Mouse (Mus musculus): ENCODE results near the gene Alpi. TPM values are rescaled to one million over a fixed set of nuclear protein-coding genes. Genes with fewer than 3 reads are reported as not detected.

Alpi gene
- polyA plus RNA-seq (2014; fragmentation: Nextera tagmentation; extraction: Ambion mirVana): not detected in 2 replicates

GRCm38 (mm10) chr1:87101411-87101810, at the start of gene Alpi:
Alpi (minus strand) TSS chr1:87101606.
- no peaks in the 10 kb centered on the region for H3K4me1 ChIP-seq (ENCODE audit: control insufficient read depth, insufficient read depth, low read length)
- H3K4me3 ChIP-seq (ENCODE audit: low read depth, low read length): no peak within 1 kb of the TSS
- no peak within 1 kb of the TSS for H3K27ac ChIP-seq (replicated peaks; ENCODE audit: low read depth, low read length)
- 87% methylated on average over 1 of the region's 1 CpGs for WGBS
- no peaks in the 10 kb centered on the region for H3K27me3 ChIP-seq (ENCODE audit: control insufficient read depth, insufficient read depth, low read length)
- no peaks in the 10 kb centered on the region for H3K36me3 ChIP-seq (ENCODE audit: control insufficient read depth, insufficient read depth, low read length)
- no peaks in the 10 kb centered on the region for H3K9me3 ChIP-seq (ENCODE audit: control insufficient read depth, low read length)
- no peak within 1 kb of the TSS for H3K4me2 ChIP-seq (ENCODE audit: low read depth, severe bottlenecking)
- H3K9ac ChIP-seq (ENCODE audit: low read length): no peak within 1 kb of the TSS
- ATAC-seq (ENCODE audit: insufficient number of reproducible peaks, low FRiP score, low TSS enrichment, low read depth) (no peak), DNase-seq (ENCODE audit: low spot score) (no peak)

GRCm38 (mm10) chr1:87149422-87149821, 48.0 kb upstream of the Alpi start:
- DNase-seq (ENCODE audit: low spot score) (no peak), ATAC-seq (ENCODE audit: insufficient number of reproducible peaks, low FRiP score, low TSS enrichment, low read depth) (no peak)
- WGBS: 24% methylated on average over 13 of the region's 13 CpGs
- H3K4me3 ChIP-seq (ENCODE audit: low read depth, low read length): no peak overlapping the region
- no peaks in the 10 kb centered on the region for H3K36me3 ChIP-seq (ENCODE audit: control insufficient read depth, insufficient read depth, low read length)
- peaks cover 42% of the 10 kb centered on the region for H3K27me3 ChIP-seq (ENCODE audit: control insufficient read depth, insufficient read depth, low read length)
- H3K4me2 ChIP-seq (ENCODE audit: low read depth, severe bottlenecking): no peak overlapping the region
- no peaks in the 10 kb centered on the region for H3K9me3 ChIP-seq (ENCODE audit: control insufficient read depth, low read length)
- H3K4me1 ChIP-seq (ENCODE audit: control insufficient read depth, insufficient read depth, low read length): 0 out of 2 replicates have a peak, but pooled peaks cover 2% of the 10 kb centered on the region
- no peak overlapping the region for H3K27ac ChIP-seq (replicated peaks; ENCODE audit: low read depth, low read length)
- no peak overlapping the region for H3K9ac ChIP-seq (ENCODE audit: low read length)

- H3K36me3 ChIP-seq (ENCODE audit: control insufficient read depth, insufficient read depth, low read length): no peaks in the 10 kb centered on the region
- H3K9me3 ChIP-seq (ENCODE audit: control insufficient read depth, low read length): no peaks in the 10 kb centered on the region
- H3K9ac ChIP-seq (ENCODE audit: low read length): no peak overlapping the region
- no peaks in the 10 kb centered on the region for H3K4me1 ChIP-seq (ENCODE audit: control insufficient read depth, insufficient read depth, low read length)
- ATAC-seq (ENCODE audit: insufficient number of reproducible peaks, low FRiP score, low TSS enrichment, low read depth) (no peak), DNase-seq (ENCODE audit: low spot score) (no peak)
- H3K27me3 ChIP-seq (ENCODE audit: control insufficient read depth, insufficient read depth, low read length): 0 out of 2 replicates have a peak, but pooled peaks cover 2% of the 10 kb centered on the region
- H3K4me2 ChIP-seq (ENCODE audit: low read depth, severe bottlenecking): no peak overlapping the region
- H3K4me3 ChIP-seq (ENCODE audit: low read depth, low read length): no peak overlapping the region
- WGBS: 88% methylated on average over 10 of the region's 10 CpGs
- H3K27ac ChIP-seq (replicated peaks; ENCODE audit: low read depth, low read length): no peak overlapping the region
Observed at GRCm38 (mm10) chr1:87143141-87143540, 41.7 kb upstream of the Alpi start.

- H3K9ac ChIP-seq (ENCODE audit: low read length): no peak overlapping the region
- no peaks in the 10 kb centered on the region for H3K36me3 ChIP-seq (ENCODE audit: control insufficient read depth, insufficient read depth, low read length)
- no peak overlapping the region for H3K4me2 ChIP-seq (ENCODE audit: low read depth, severe bottlenecking)
- H3K27me3 ChIP-seq (ENCODE audit: control insufficient read depth, insufficient read depth, low read length): 0 out of 2 replicates have a peak, but pooled peaks cover 2% of the 10 kb centered on the region
- H3K27ac ChIP-seq (replicated peaks; ENCODE audit: low read depth, low read length): no peak overlapping the region
- no peak overlapping the region for H3K4me3 ChIP-seq (ENCODE audit: low read depth, low read length)
- H3K4me1 ChIP-seq (ENCODE audit: control insufficient read depth, insufficient read depth, low read length): no peaks in the 10 kb centered on the region
- DNase-seq (ENCODE audit: low spot score): no peak
- H3K9me3 ChIP-seq (ENCODE audit: control insufficient read depth, low read length): no peaks in the 10 kb centered on the region
- ATAC-seq (ENCODE audit: insufficient number of reproducible peaks, low FRiP score, low TSS enrichment, low read depth): no peak
- WGBS: 74% methylated on average over 9 of the region's 9 CpGs
Observed at GRCm38 (mm10) chr1:87142456-87142855, 41.0 kb upstream of the Alpi start.

- 0 out of 2 replicates have a peak, but pooled peaks cover 2% of the 10 kb centered on the region for H3K27me3 ChIP-seq (ENCODE audit: control insufficient read depth, insufficient read depth, low read length)
- no peak overlapping the region for H3K4me2 ChIP-seq (ENCODE audit: low read depth, severe bottlenecking)
- ATAC-seq (ENCODE audit: insufficient number of reproducible peaks, low FRiP score, low TSS enrichment, low read depth) (no peak), DNase-seq (ENCODE audit: low spot score) (no peak)
- H3K4me1 ChIP-seq (ENCODE audit: control insufficient read depth, insufficient read depth, low read length): no peaks in the 10 kb centered on the region
- H3K9me3 ChIP-seq (ENCODE audit: control insufficient read depth, low read length): no peaks in the 10 kb centered on the region
- no peak overlapping the region for H3K4me3 ChIP-seq (ENCODE audit: low read depth, low read length)
- no peak overlapping the region for H3K27ac ChIP-seq (replicated peaks; ENCODE audit: low read depth, low read length)
- no peaks in the 10 kb centered on the region for H3K36me3 ChIP-seq (ENCODE audit: control insufficient read depth, insufficient read depth, low read length)
- 81% methylated on average over 4 of the region's 4 CpGs for WGBS
- H3K9ac ChIP-seq (ENCODE audit: low read length): no peak overlapping the region
Observed at GRCm38 (mm10) chr1:87141550-87141949, 40.1 kb upstream of the Alpi start.

GRCm38 (mm10) chr1:87131803-87132202, 30.4 kb upstream of the Alpi start:
- no peaks in the 10 kb centered on the region for H3K9me3 ChIP-seq (ENCODE audit: control insufficient read depth, low read length)

GRCm38 (mm10) chr1:87127206-87128030, 26.0 kb upstream of the Alpi start:
- no peak overlapping the region for H3K27ac ChIP-seq (replicated peaks; ENCODE audit: low read depth, low read length)
- ATAC-seq (ENCODE audit: insufficient number of reproducible peaks, low FRiP score, low TSS enrichment, low read depth) (no peak), DNase-seq (ENCODE audit: low spot score) (no peak)
- 8% methylated on average over 43 of the region's 43 CpGs for WGBS
- no peaks in the 10 kb centered on the region for H3K4me1 ChIP-seq (ENCODE audit: control insufficient read depth, insufficient read depth, low read length)
- H3K9me3 ChIP-seq (ENCODE audit: control insufficient read depth, low read length): no peaks in the 10 kb centered on the region
- H3K9ac ChIP-seq (ENCODE audit: low read length): no peak overlapping the region
- peaks cover 31% of the 10 kb centered on the region for H3K27me3 ChIP-seq (ENCODE audit: control insufficient read depth, insufficient read depth, low read length)
- no peak overlapping the region; the same call in 1 of the 2 replicates for H3K4me3 ChIP-seq (ENCODE audit: low read depth, low read length)
- peak overlapping the region; percentile 17; the same call in 1 of the 2 replicates for H3K4me2 ChIP-seq (ENCODE audit: low read depth, severe bottlenecking)
- no peaks in the 10 kb centered on the region for H3K36me3 ChIP-seq (ENCODE audit: control insufficient read depth, insufficient read depth, low read length)

More at GRCm38 (mm10) chr1:87131803-87132202, 30.4 kb upstream of the Alpi start:
- no peak overlapping the region for H3K27ac ChIP-seq (replicated peaks; ENCODE audit: low read depth, low read length)
- ATAC-seq (ENCODE audit: insufficient number of reproducible peaks, low FRiP score, low TSS enrichment, low read depth) (no peak), DNase-seq (ENCODE audit: low spot score) (no peak)
- WGBS: 79% methylated on average over 4 of the region's 4 CpGs
- H3K4me1 ChIP-seq (ENCODE audit: control insufficient read depth, insufficient read depth, low read length): no peaks in the 10 kb centered on the region
- H3K9ac ChIP-seq (ENCODE audit: low read length): no peak overlapping the region
- H3K4me2 ChIP-seq (ENCODE audit: low read depth, severe bottlenecking): no peak overlapping the region
- H3K36me3 ChIP-seq (ENCODE audit: control insufficient read depth, insufficient read depth, low read length): no peaks in the 10 kb centered on the region
- no peak overlapping the region for H3K4me3 ChIP-seq (ENCODE audit: low read depth, low read length)
- peaks cover 24% of the 10 kb centered on the region for H3K27me3 ChIP-seq (ENCODE audit: control insufficient read depth, insufficient read depth, low read length)

- Histone ChIP-seq H3K9me3 (ENCODE audit: control insufficient read depth, low read length) (no peaks in the 10 kb centered on the region), H3K27ac (replicated peaks; ENCODE audit: low read depth, low read length) (no peak within 1 kb of the TSS), H3K4me1 (ENCODE audit: control insufficient read depth, insufficient read depth, low read length) (no peaks in the 10 kb centered on the region), H3K4me2 (ENCODE audit: low read depth, severe bottlenecking) (no peak within 1 kb of the TSS), H3K36me3 (ENCODE audit: control insufficient read depth, insufficient read depth, low read length) (no peaks in the 10 kb centered on the region), H3K4me3 (ENCODE audit: low read depth, low read length) (no peak within 1 kb of the TSS), H3K27me3 (ENCODE audit: control insufficient read depth, insufficient read depth, low read length) (peaks cover 31% of the 10 kb centered on the region), H3K9ac (ENCODE audit: low read length) (no peak within 1 kb of the TSS)
- 76% methylated on average over 6 of the region's 6 CpGs for WGBS
- ATAC-seq (ENCODE audit: insufficient number of reproducible peaks, low FRiP score, low TSS enrichment, low read depth) (no peak), DNase-seq (ENCODE audit: low spot score) (no peak)
Observed at GRCm38 (mm10) chr1:87124673-87125072, 23.3 kb upstream of the Alpi start, which contains the start of gene Akp3. Akp3 (plus strand) TSS chr1:87124973.

Data from limb, embryonic 11.5 days (tissue).